Mouse (Mus musculus) heart, adult 2 months (tissue): ENCODE measurements around the gene Brd4.

ENCODE experiments used
- CTCF ChIP-seq: fragments of 200-600 bp; IDR thresholded peaks from 2 replicates; pipeline ENCODE4 v1.8.1; 2022; ENCODE audit warnings: antibody characterized with exemption, mild to moderate bottlenecking, moderate library complexity
- EP300 ChIP-seq: fragments of 200-500 bp; IDR thresholded peaks from 2 replicates; pipeline ENCODE4 v1.6.1; 2011; ENCODE audit warnings: low read depth, low read length, control low read depth; ENCODE audit not compliant: insufficient read depth
- POLR2A ChIP-seq: fragments of 200-500 bp; IDR thresholded peaks from 2 replicates; pipeline ENCODE4 v1.6.1; 2011; ENCODE audit warnings: mild to moderate bottlenecking, low read depth, low read length, control low read depth; ENCODE audit not compliant: insufficient read depth

GRCm38 (mm10) chr17:32269151-32269550, 15.4 kb downstream of the Brd4 start:
- no peak for TF ChIP-seq POLR2A
- TF ChIP-seq EP300 = no peak
- TF ChIP-seq CTCF = no peak
